Mouse (Mus musculus) mouse embryonic stem cell (cell line): ENCODE data around the gene Xpo4.
"Not testable (repeated sequence)": the region's sequence is repeated elsewhere in the genome, so short reads cannot be mapped to it uniquely, and the experiment has no call there.

Experiments used
- in situ Hi-C, 2 experiments: fragments of 300-500 bp; cut with MboI; formaldehyde crosslinking; loops; 1 replicate in 1 of 2; 3 replicates in 1 of 2; pipeline ENCODE4 v1.14.3; 2019 to 2020; ENCODE audit warnings: low sequenced_read_pairs in 2 of 2, low pct_unique_long_range_greater_than_20kb in 1 of 2, mixed read lengths in 1 of 2; ENCODE audit not compliant: unreplicated experiment in 1 of 2

Xpo4 gene

GRCm38 (mm10) chr14:57688066-57688465, 22.8 kb upstream of the Xpo4 start:
- in situ Hi-C loops, result loop anchor here in 1 of 2 experiments (10.0 to 25.0 kb wide), 2 partner anchors 107 to 224 kb away; partner anchors contain the start of gene Sap18

GRCm38 (mm10) chr14:57687441-57687840, 22.2 kb upstream of the Xpo4 start:
- in situ Hi-C loops, result loop anchor here in 1 of 2 experiments (10.0 to 25.0 kb wide), 2 partner anchors 107 to 225 kb away; partner anchors contain the start of gene Sap18

GRCm38 (mm10) chr14:57686647-57687046, 21.4 kb upstream of the Xpo4 start:
- in situ Hi-C loops, result loop anchor here in 1 of 2 experiments (10.0 to 25.0 kb wide), 2 partner anchors 108 to 226 kb away; partner anchors contain the start of gene Sap18

- in situ Hi-C loops, result loop anchor here (5.0 to 25.0 kb wide), 3 partner anchors 110 to 228 kb away; partner anchors contain the start of gene Sap18 (in 1 of the 2)
Observed at GRCm38 (mm10) chr14:57684579-57684978, 19.3 kb upstream of the Xpo4 start.

GRCm38 (mm10) chr14:57682751-57683150, 17.5 kb upstream of the Xpo4 start:
- in situ Hi-C loops, result loop anchor here (5.0 to 25.0 kb wide), 3 partner anchors 112 to 230 kb away; partner anchors contain the start of gene Sap18 (in 1 of the 2)

- in situ Hi-C loops, result loop anchor here (5.0 to 25.0 kb wide), 3 partner anchors 115 to 232 kb away; partner anchors contain the start of gene Sap18 (in 1 of the 2)
Observed at GRCm38 (mm10) chr14:57679958-57680535, 14.8 kb upstream of the Xpo4 start.

- in situ Hi-C loops, result loop anchor here in 1 of 2 experiments (25.0 kb wide), 1 partner anchor 233 kb away; no protein-coding TSS in a partner anchor
Observed at GRCm38 (mm10) chr14:57679523-57679922, 14.3 kb upstream of the Xpo4 start.

- in situ Hi-C loops, result loop anchor here in 1 of 2 experiments (25.0 kb wide), 1 partner anchor 237 kb away; no protein-coding TSS in a partner anchor
Observed at GRCm38 (mm10) chr14:57675481-57675880, 10.3 kb upstream of the Xpo4 start.

- in situ Hi-C loops, result no loop called here
Observed at GRCm38 (mm10) chr14:57665628-57665950, 359 bp upstream of the Xpo4 start.

GRCm38 (mm10) chr14:57664311-57664821, 864 bp downstream of the Xpo4 start:
- in situ Hi-C loops, result no loop called here

GRCm38 (mm10) chr14:57663630-57664029, 1.6 kb downstream of the Xpo4 start:
- in situ Hi-C loops, result no loop called here

GRCm38 (mm10) chr14:57658301-57658700, 6.9 kb downstream of the Xpo4 start:
- in situ Hi-C loops, result no loop called here

GRCm38 (mm10) chr14:57657500-57657899, 7.7 kb downstream of the Xpo4 start:
- in situ Hi-C loops, result no loop called here

- in situ Hi-C loops, result not testable (repeated sequence)
Observed at GRCm38 (mm10) chr14:57656519-57656918, 8.7 kb downstream of the Xpo4 start.

GRCm38 (mm10) chr14:57649501-57649900, 15.7 kb downstream of the Xpo4 start:
- in situ Hi-C loops, result no loop called here

GRCm38 (mm10) chr14:57646155-57646554, 19.1 kb downstream of the Xpo4 start:
- in situ Hi-C loops, result no loop called here

GRCm38 (mm10) chr14:57639153-57639552, 26.1 kb downstream of the Xpo4 start:
- in situ Hi-C loops, result no loop called here

- in situ Hi-C loops, result no loop called here
Observed at GRCm38 (mm10) chr14:57634141-57634540, 31.1 kb downstream of the Xpo4 start.

GRCm38 (mm10) chr14:57629595-57629994, 35.6 kb downstream of the Xpo4 start:
- in situ Hi-C loops, result no loop called here

GRCm38 (mm10) chr14:57622934-57623333, 42.3 kb downstream of the Xpo4 start:
- in situ Hi-C loops, result no loop called here
